Mouse (Mus musculus): ENCODE results near the gene Atg9b.

- TF ChIP-seq CTCF (IDR thresholded peaks at IDR 0.05; ENCODE audit: low read depth), result no peak
- TF ChIP-seq EP300 (IDR thresholded peaks at IDR 0.05; ENCODE audit: low read depth), result no peak
Observed at GRCm38 (mm10) chr5:24348546-24348945, 43.4 kb downstream of the Atg9b start.

Data from liver, postnatal 0 days (tissue).